Mouse (Mus musculus): ENCODE measurements around the gene Gm20695.

GRCm38 (mm10) chr16:3847871-3848270 lies 36.6 kb upstream of the Gm20695 start:
- TF ChIP-seq GATA1 (IDR thresholded peaks at IDR 0.05; ENCODE audit: borderline replicate concordance, low read length) = no peak
- no peak for TF ChIP-seq FLI1 (IDR thresholded peaks at IDR 0.05; ENCODE audit: low read length)

Data from megakaryocyte, embryonic 14.5 days (primary cell).